Mouse (Mus musculus): ENCODE data around the gene Cgn.
"Not testable (repeated sequence)": the region's sequence is repeated elsewhere in the genome, so short reads cannot be mapped to it uniquely, and the experiment has no call there.

Cgn gene

DNA sequence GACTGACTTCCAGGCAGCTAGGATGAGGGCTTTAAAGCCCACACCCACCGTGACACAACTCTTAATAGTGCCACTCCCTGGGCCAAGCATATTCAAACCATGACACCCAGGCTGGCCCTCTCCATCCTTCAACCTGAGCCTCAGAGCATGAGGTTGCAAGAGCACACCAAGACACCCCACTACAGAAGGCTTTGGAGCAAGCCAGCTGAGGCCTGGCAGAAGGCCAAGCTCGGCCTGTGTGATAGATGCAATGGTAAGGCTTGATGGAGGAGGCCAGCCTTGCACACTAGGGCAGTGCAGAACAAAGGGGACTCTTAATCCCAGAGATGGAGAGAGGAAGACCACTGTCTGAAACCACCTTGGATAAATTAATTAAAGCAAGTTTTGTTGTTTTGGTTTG, 3.2 kb upstream of the Cgn start:
- DNase-seq (ENCODE audit: low read depth) = peak; percentile 43

DNA sequence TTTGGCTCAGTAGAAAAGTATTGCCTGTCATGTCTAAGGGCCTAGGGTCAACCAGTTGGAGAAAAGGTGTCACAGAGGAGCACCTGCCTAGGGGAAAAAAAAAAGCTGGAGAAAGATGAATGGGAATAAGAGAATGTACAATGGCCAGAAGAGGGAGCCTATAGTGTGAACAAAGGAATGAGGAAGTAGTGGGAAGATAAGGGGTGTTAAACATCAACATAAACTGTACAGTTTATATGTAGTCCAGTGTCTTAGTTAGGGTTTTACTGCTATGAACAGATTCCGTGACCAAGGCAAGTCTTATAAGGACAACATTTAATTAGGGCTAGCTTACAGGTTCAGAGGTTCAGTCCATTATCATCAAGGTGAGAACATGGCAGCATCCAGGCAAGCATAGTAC, 2.8 kb upstream of the Cgn start:
- no peak for DNase-seq (ENCODE audit: low read depth)

DNA sequence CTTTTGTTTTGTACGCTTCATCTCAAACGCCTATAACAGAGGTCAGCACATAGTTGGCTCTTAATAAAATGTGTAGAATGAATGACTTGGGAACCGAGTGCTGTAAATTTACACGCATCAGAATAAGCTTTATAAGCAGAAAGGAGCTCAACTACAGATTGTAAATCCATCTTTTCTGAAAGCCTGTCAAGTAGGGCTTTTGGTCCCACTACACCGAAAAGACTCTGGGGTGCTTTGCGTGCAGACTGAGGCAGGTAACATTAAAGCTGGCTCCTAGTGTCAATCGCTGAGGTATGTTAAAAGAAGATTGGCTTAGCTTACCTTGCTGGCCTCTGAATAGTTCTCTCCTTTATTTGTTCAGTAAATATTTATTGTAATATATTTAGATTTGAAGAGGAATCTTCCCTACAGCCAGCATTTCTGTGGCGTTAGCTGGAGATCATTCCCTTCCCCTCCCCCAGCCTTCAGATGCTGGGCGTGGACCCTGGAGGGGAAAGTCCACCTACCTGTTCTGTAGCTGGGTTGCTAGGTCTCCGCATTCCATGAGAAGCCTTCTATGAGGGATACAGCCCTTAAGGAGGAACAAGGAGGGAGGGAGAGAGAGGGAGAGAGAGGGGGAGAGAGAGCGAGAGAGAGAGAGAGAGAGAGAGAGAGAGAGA, 959 bp upstream of the Cgn start:
- no peak for DNase-seq (ENCODE audit: low read depth)

DNA sequence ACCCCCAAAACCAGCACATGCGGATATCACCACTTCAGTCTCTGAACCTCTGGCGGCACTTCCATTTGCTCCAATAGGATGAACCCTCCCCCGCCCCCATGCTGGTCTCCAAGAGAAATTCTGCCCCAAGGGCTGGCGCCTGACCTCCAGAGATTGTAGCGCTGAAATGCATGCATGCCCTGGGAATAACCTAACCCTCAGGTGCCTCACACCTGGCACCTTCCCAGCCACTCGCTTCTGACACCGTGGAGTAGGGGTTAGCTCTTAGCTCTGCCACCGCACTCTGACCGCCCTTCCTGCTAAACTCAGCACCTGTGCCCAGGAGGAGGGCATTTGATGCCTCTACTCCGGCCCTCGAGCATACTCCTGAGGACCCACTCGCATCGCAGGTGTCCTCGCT, 334 bp downstream of the Cgn start:
- no peak for DNase-seq (ENCODE audit: low read depth)

DNA sequence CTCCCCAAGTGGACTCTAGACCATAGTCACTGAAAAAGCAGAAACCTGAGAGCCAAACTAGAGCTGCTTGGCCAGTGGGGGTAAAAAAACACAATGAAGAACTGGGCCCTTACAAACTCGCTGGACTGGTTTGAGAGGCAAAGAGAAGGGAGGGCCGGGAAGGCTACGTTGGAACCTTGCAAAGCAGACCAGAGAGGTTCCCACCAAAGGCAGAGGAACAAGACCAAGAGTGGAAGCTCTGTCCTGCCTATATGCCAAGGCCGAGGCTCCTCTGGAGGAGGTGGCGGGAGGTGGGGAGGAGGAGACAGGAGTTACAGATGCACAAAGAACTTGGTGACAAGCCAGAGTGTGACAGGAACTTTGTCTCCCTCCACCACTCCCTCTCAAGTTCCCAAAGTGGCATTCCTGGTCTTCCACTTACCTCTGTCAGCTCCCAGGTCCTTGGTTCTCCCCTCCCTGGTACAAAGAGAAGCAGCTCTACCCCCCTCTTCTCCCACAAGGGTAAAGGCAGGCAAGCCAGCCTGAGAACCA, 2.1 kb downstream of the Cgn start:
- DNase-seq (ENCODE audit: low read depth) = no peak

DNA sequence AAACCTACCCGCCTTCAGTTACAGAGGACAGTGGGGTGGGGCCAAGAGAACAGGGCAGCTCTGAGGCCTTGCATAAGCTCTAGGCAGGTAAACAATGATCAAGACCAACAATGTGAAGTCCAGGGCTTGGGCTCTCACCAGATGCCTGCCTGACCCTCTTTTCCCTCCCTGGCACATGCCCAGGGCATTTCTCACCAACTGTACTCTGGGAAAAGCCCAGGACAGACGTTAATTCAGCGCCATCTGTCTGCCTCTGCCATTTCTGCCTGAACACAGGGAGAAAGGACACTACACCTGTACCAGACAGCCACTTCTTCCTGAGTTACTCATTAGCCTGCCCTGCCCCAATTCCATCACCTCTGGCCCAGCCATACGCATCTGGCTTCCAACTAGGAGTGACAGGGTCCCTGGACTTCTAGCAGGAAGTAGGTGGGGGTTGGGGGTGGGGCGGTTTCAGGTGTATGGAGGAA, 2.8 kb downstream of the Cgn start:
- DNase-seq (ENCODE audit: low read depth) = peak; percentile 22

DNA sequence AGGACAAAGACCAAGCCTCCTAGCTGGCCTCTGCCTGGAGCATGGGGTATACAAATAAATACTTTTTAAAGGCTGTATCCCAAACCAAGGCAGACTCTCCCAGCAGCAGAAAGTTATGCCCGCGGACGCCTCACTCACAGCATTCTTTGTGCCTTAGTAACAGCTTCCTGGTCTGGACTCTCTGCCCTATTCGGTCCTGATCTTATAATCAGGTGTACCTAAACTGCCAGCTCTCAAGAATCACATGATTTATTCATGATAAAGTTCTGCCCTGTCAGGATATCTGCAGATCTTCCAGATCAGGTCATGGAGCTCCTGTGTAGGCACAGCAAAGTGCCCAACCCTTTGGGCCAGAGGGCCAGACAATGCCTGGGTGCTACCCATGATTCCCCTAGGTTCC, 3.4 kb downstream of the Cgn start:
- peak; percentile 14 for DNase-seq (ENCODE audit: low read depth)

DNA sequence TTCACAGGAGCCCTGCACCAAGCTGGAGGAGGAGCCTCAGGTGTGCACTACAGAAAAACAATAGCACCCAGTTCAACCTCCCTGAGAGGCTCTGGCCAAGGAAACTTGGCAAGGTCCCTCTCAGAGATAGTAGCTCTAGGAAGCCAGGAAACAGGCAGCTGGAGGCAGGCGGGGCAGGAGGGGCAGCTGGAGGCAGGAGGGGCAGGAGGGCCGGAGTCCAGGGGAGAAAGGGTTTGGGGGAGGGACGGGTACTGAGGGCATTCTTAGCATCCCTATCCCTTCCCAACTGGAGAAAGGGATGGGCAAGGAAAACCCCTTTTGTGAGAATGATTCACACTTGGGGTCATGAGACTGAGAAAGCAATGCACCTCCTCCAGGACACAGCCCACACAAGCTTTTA, 4.9 kb downstream of the Cgn start:
- peak; percentile 37 for DNase-seq (ENCODE audit: low read depth)

DNA sequence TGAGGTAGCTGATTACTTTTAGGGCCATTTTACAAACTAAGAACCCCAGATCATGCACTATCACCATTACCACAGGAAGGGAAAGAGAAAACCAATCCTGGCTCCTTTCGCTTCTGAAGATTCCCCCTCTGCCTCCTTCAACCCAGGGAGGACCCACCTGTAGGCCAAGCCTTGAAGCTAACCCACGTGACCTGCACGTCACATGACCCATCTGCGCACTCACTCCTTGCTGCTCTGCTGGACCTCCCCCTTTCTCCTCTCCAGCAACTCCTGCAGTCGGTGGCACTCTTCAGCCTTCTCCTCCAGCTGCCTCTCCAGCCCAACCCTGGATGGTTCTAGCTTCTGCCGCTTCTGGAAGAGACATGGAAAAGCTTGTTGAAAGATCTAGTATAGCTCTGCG, 10.4 kb downstream of the Cgn start:
- DNase-seq (ENCODE audit: low read depth) = no peak

DNA sequence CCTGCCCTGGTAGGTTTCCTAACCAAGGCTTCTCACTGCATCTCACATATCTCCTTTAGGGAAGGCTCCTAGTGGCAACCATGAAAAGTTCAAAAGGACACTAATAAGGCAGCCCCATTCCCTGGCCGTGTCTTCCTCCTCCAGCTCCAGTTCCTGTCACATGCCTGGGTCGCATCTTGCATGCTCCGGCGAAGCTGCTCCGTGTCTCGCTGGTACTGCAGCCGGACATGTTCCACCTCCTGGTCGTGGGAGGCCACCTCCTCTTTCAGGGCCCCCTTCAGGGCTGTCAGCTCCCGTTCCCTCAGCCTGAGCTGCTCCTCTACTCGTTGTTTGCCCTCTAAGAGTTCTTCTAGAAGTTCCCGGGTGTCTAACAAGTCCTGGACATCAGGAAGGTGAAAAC, 12.3 kb downstream of the Cgn start:
- no peak for DNase-seq (ENCODE audit: low read depth)

DNA sequence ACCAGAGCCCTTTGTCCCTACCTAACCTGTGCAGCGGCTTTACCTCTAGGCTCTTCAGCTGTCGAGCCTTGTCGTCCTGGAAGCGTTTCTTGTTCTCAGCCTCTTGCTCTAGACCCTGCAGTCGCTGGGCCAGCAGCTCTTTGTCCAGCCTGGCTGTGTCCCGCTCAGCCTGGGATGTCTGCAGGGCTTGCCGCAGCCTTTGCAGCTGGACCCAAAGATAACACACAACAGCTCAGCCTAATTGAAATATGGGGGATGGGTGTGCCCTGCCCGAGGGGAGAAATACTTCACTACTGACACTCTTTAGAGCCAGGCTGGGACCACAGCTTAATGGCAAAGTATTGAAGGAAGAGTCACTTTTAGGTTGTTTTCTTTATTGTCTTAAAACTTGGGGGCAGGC, 20.8 kb downstream of the Cgn start:
- not testable (repeated sequence) for DNase-seq (ENCODE audit: low read depth)

DNA sequence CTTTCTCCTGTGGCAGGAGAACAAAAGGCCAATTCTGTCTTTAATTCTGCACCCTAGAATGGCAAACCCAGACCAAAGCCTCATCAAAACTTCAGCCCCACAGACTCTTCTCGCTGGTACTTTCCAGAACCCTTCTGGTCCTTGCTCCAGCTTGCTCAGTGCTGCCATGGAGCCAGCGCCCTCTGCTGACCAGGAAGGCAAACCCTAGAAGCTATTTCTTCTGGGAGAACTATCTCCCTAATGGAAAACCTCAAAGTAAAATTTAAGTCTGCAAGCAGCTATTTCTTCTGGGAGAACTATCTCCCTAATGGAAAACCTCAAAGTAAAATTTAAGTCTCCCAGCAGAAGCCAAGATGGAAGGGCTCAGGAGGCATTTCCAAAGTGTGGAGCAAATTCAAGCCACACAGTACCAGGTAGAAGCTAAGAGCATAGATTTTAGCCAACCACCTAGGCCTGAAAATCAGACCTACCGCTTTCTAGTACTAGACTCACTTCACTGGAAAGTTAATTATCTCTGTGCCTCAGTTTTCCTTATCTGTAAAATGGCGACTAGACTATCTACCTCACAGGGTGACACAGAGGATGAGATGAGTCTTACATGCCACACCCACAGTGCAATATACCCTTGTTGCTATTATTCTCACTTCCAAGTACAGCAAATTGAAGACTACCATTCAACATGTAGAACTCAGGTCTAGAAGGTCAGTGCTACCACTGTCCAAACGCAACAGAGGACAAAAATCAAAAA, 21.6 kb downstream of the Cgn start:
- not testable (repeated sequence) for DNase-seq (ENCODE audit: low read depth)

DNA sequence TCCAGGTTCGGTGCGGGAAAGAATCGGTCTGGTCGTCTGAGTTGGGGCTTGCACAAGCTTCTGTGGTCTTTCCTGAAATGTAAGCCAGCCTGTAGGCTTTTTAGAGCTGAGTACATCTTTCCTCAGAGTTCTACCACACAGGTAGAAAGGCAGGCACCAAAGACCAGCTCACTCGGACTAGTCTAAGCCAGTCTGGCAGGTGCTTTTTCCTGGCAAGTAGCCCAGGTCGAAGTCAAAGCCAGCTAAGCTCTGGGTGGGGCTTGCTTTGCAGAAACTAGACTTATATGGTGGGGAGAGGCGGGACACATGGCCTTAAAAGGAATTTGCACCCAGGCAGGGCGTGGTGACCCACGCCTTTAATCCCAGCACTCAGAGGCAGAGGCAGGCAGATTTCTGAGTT, 27.9 kb downstream of the Cgn start:
- DNase-seq (ENCODE audit: low read depth) = not testable (repeated sequence)

DNA sequence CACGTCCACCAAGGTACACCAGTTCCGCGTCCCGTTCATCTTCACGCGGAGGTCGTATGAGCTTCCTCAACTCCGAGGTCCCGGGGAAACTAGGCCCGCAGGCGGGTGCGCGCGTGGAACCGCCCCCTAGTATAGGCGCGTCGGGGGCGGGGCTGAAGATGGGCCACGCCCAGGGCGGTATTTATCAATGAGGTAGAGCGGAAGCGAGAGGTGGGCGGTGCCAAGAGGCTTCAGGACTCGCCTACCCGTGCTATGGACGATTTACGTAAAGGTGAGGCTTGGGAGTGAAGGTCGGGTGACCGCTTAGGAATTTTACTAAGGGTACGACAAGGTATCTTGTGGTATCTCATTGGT, 28.3 kb downstream of the Cgn start:
- DNase-seq (ENCODE audit: low read depth) = not testable (repeated sequence)

DNA sequence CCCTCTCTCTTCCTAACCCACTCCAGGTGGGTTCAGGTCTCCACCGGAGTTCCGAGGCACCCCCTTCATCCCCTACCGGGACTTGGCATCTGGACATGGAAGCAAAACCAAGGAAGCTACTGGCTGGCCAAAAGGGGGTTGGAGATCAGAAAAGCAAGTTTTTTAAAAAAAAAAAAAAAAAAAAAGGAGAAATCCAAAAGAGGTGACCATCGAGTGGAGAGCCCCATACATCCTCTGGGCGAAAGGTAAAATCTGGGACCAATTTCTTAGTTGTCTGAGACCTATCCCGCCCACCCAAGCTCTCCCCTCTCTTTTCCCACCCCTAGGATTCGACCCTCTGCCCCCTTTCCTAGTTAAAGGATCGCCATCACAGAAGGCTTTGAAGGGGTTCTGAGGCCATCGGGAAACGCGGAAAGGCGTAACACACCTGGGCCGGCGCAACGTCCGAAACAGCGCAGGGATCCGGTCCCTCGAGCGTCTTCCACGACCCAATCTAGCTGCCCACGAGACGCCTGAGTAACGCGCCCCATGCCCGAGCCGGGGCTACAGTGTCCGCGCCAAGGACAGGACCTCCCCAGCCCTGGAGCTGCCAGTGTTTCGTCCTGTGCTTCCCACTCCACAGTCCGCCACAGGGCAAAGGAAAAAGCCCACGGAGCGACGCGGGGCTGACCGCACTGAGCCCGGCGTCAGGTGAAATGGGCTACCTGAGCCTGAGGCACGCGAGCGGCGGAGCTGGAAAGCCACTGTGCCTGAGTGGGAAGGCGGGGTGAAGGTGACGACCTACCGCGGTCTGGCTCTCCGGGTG, 28.8 kb downstream of the Cgn start:
- not testable (repeated sequence) for DNase-seq (ENCODE audit: low read depth)

DNA sequence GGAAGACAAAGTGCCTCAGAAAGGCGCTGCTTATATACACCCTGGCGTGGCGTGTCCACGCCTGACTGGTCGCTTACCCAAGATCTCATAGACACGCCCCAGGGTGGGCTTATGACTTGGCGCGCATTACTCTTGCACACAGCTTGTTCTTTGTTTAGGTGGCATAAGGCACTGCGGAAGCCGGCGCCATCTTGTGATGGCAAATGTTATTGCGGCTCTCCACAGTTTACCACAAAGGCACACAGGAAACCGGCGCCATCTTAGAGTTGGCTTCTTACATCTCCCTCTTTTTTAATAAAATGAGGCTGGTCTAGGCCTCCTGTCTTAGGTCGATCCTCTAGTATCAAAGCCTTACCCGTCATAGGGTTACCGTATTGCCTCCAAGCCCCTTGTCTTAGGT, 40.6 kb downstream of the Cgn start:
- no peak for DNase-seq (ENCODE audit: low read depth)

DNA sequence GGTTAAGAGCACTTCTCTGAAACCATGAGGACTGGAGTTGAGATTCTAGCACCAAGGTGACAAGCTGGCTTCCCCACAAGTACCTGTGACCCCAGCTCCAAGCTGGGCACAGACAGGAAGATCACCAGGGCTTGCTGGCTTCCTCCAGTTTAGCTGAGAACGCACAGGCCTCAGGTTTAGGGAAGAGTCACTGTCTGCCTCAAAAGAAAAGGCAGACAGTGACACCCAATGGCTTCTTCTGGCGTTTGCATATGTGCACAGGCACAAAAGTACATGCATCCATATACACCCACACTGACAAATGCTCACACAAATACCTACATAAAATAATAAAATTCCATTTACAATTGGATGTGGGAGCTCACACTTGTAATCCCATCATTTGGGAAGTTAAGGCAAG, 62.7 kb downstream of the Cgn start:
- peak; percentile 60 for DNase-seq (ENCODE audit: low read depth)

DNA sequence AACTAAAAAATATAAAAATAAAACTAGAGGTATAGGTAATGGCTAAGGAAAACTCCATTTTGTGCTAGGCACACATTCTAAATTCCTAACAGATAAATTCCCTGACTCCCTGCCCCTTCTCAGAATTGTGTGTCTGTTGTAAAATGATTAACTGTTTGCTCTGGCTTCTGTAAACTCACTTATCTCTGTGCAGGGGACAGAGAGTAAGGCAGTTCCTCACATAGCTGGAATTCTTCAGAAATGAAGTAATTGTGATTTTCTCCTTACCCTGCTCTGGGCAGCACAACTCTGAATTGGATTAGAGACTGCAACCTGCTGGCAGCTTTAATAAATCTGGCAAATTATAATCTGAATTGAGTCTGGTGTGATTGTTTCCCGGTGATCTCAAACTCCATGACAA, 68.0 kb downstream of the Cgn start:
- DNase-seq (ENCODE audit: low read depth) = not testable (repeated sequence)

DNA sequence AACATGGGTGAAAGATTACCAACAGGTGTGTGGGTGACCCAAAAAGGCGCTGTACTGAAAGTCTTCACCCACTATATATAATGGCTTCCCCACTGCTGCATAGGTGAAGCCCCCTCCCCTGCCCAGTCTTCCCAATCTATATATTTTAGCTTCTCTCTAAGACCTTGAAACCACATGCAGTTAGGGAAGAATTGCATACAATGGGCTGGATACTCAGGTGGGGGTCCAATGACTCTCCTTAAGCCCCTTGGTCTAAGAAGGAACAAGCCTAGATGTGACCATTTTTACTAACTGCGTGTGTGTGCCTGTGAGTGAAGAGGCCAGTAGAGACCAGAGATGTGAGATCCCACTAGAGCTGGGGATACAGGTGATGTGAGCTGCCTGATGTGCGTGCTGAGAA, 72.9 kb downstream of the Cgn start:
- DNase-seq (ENCODE audit: low read depth) = not testable (repeated sequence)

DNA sequence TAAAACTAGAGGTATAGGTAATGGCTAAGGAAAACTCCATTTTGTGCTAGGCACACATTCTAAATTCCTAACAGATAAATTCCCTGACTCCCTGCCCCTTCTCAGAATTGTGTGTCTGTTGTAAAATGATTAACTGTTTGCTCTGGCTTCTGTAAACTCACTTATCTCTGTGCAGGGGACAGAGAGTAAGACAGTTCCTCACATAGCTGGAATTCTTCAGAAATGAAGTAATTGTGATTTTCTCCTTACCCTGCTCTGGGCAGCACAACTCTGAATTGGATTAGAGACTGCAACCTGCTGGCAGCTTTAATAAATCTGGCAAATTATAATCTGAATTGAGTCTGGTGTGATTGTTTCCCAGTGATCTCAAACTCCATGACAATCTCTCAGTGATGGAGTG, 75.7 kb downstream of the Cgn start:
- not testable (repeated sequence) for DNase-seq (ENCODE audit: low read depth)

Data from NIH3T3 (cell line).